Mouse (Mus musculus) kidney, adult 9 months (tissue): Measurements from ENCODE around the gene Krt6a.
"Not testable (repeated sequence)": the region's sequence is repeated elsewhere in the genome, so short reads cannot be mapped to it uniquely, and the experiment has no call there.

Source experiments
- DNase-seq: peaks from one replicate; pipeline ENCODE4 v3.0.0; 2022

The Krt6a gene

DNA sequence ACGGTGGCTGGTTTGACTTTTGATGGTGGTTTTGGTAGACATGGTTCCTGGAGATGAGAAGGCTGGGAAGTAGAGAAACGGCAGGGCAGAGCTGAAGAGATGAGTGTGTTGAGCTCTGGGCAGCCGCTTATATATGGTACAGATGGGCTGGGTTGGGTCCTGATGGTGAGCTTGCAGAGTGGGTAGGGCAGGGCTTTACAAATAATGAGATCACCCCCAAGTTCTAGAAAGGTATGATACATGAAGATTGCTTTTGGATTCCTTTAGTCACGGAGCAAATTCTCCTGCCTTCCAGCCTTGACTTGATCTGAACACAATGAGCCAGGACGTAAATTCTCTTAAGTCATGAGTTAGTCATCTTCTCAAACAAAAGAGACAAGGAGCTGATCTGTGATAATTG lies at the start of gene Krt6a:
TSS of gene Krt6a (minus strand) at position 101 of the 400 bp plus-strand sequence.
- no peak for DNase-seq

- no peak for DNase-seq
These were observed 48.6 kb upstream of the Krt6a start, which contains the start of gene Krt71 for GRCm38 (mm10) chr15:101742711-101743110. Gene Krt71 (minus strand): TSS chr15:101743109.

- DNase-seq = no peak
These were observed 43.7 kb upstream of the Krt6a start for GRCm38 (mm10) chr15:101737786-101738185.

- no peak for DNase-seq
These were observed 36.5 kb upstream of the Krt6a start for GRCm38 (mm10) chr15:101730653-101731052.

GRCm38 (mm10) chr15:101724686-101725085 lies 30.6 kb upstream of the Krt6a start:
- no peak for DNase-seq

- no peak for DNase-seq
These were observed 21.7 kb upstream of the Krt6a start for GRCm38 (mm10) chr15:101715831-101716230.

GRCm38 (mm10) chr15:101714356-101714755 lies 20.2 kb upstream of the Krt6a start:
- no peak for DNase-seq

DNA sequence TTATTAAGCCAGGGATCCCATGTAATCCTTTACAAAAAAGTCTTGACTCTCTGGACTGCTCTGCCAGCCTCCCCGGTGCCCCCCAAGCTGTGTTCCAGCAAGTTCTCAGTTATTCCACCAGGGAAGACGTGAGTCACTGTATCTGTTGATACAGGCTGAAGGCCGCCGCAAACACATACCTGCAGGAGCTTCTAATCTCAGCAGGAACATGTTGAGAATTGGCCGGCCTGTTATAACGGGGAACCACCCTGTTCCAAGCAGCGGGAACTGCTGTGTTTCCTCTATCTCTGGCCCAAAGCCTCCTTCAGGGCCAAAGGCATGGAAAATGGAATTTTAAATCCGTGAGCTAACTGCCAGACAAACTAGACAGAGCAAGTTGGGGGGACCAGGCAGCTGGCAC lies 19.6 kb upstream of the Krt6a start:
- DNase-seq = no peak

- no peak for DNase-seq
These were observed 18.6 kb upstream of the Krt6a start, which contains the start of gene Krt5 for GRCm38 (mm10) chr15:101712720-101713119. Gene Krt5 (minus strand): TSS chr15:101712898.

DNA sequence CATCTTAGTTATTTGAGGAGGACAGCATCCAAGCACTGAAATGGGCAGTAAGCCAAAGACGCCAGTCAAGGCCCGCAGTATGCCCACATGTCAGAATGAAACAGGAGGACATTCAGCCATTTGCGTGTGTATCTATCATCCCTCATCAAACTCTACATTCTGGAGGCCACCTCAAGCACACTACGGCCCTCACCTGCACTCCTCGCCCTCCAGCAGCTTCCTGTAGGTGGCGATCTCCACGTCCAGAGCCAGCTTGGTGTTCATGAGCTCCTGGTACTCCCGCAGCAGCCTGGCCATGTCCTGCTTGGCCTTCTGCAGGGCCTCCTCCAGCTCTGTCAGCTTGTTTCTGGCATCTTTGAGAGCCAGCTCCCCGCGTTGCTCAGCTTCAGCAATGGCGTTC lies 14.6 kb upstream of the Krt6a start:
- no peak for DNase-seq

DNA sequence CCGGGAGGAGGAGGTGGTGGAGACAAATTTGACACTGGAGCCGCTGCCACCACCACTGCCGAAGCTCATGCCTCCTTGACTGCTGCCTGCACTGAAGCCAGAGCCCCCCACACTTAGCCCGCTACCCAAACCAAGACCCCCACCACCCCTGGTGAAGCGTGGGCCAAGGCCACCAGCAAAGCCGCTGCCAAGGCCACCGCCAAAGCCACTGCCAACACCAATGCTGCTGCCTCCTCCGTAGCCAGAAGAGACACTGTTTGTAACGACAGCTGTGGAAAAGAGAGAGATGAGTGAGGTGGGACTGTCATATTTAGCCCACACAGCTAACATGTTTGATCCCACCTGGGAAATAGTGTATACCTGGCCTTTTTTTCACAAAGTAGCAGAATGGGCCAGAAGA lies 13.3 kb upstream of the Krt6a start:
- no peak for DNase-seq

GRCm38 (mm10) chr15:101704066-101704465 lies 10.0 kb upstream of the Krt6a start:
- DNase-seq = peak; percentile 13

GRCm38 (mm10) chr15:101702380-101702779 lies 8.3 kb upstream of the Krt6a start:
- no peak for DNase-seq

- DNase-seq = no peak
These were observed 5.8 kb upstream of the Krt6a start for GRCm38 (mm10) chr15:101699866-101700265.

- DNase-seq = no peak
These were observed 5.1 kb upstream of the Krt6a start for GRCm38 (mm10) chr15:101699192-101699591.

DNA sequence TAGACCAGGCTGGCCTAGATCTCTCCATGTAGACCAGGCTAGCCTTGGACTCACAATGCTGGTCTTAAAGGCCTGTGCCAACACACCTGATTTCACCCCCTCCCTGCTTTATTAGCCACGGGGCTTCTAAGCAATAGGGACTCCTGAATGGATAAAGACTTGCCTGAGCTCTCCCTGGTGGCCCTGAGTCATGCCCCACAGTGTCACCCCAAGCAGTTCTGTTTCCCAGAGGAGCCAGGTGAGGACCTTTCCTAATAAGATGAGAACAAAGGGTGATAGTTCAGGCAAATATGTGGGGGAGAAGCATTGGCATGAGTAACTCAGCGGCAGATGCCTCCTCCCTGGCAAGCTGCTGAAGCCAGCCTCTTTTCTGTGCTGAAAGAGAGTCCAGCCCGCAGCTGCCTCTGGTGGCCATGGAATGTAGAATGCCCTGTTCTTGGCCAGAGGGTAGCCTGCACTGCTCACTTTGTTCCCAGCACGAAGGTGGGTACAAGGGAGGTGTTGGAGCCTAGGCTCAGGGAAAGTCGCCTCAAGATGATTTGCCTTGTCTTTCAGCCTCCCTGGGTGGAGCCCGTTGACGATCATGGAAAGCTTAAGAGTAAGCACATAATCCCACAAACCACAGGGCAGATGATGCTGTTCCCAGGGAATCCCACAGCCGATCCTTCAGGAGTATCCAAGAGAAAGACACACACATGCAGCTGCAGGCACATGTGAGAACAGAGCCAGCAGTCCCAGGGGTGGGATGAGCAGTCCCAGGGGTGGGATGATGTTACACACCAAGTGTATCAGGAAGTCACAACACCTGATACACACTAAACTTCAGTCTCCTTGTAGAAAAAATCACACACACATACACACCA lies 3.5 kb upstream of the Krt6a start:
- DNase-seq = no peak

DNA sequence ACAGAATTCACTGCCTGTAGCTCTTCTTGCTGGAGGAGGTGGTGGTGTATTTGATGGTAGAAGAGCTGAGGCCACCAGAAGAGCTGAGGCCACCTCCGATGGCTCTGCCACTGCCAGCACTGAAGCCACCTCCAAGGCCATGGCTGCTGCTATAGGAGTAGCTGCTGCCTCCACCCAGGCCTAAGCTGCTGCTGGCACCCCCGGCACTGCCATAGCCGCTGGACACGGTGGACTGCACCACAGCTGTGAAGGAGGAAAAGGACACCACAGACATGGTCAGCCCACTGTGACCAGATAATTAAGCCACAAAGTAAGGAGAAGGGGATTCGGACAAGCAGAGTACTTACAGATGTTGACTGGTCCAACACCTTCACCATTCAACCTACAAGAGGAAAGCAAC lies 3.6 kb downstream of the Krt6a start:
- DNase-seq = not testable (repeated sequence)

DNA sequence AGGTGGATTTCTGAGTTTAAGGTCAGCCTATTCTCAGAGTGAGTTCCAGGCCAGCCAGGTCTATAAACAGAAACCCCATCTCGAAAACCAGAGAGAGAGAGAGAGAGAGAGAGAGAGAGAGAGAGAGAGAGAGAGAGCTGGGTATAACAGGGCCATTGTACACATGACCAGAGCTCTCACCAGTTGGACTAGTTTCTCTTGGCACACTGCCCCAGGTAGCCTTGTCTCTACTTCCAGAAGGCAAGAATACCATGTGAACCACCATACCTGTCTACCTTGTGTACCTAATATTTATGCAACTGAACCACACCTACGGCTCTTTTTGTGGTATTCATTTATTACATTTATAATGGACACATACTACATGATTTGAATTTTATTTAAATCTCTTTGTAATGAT lies 5.9 kb downstream of the Krt6a start:
- no peak for DNase-seq

- no peak for DNase-seq
These were observed 13.9 kb downstream of the Krt6a start, which contains the start of gene Krt6b for GRCm38 (mm10) chr15:101680187-101680586. Gene Krt6b (minus strand): TSS chr15:101680287.

- no peak for DNase-seq
These were observed 18.1 kb downstream of the Krt6a start for GRCm38 (mm10) chr15:101675978-101676377.

DNA sequence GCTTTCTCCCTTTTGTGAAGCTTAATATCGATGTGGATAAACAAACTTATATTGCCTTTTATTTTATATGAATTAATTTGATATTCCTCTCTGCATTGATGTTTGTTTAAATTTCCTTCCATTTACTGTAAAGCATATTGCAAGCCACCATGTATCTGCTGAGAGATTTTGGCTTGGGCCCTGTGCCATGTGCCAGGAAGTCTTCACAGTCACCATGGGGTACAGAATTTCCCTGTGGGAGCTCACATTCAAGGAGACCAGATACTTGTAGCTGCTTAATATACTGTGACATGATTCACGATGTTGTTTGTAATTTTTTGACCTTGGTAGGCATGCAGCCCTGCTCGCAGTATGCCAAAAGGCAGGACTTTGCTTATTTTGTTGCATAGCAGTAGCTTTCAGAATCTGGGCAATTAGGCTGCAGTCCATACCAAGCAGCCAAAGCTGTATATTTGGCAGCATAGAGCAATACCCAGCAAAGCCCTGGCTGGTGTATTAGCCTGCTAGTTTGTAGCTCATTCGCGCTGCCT lies 41.3 kb downstream of the Krt6a start:
- no peak for DNase-seq

GRCm38 (mm10) chr15:101647280-101647679 lies 46.8 kb downstream of the Krt6a start, which contains the start of gene Gm5478:
Gene Gm5478 (minus strand): TSS chr15:101647380.
- DNase-seq = no peak
